Mouse (Mus musculus) G1E-ER4 (cell line): ENCODE results near the gene Nmnat2. TPM values are rescaled to one million over a fixed set of nuclear protein-coding genes. Genes with fewer than 3 reads are reported as not detected.

Experiments used
- GATA1 ChIP-seq: IDR thresholded peaks from one replicate; pipeline ENCODE4 v1.8.0; 2012; ENCODE audit warnings: low read length, inconsistent platforms
- polyA plus RNA-seq: library from polyadenylated mRNA; stranded (reverse); fragments of >175 nt; gene quantifications from 2 replicates; pipeline ENCODE4 v1.2.3, GENCODE M21; 2012

The Nmnat2 gene
- polyA plus RNA-seq, 1 experiment = not detected

- TF ChIP-seq GATA1 = no peak
These were observed 135.3 kb downstream of the Nmnat2 start for GRCm38 (mm10) chr1:153090081-153090480.

- no peak for TF ChIP-seq GATA1
These were observed 136.0 kb downstream of the Nmnat2 start for GRCm38 (mm10) chr1:153090807-153091206.

GRCm38 (mm10) chr1:153091438-153092236, 136.8 kb downstream of the Nmnat2 start:
- TF ChIP-seq GATA1 = no peak

- TF ChIP-seq GATA1 = no peak
These were observed 137.6 kb downstream of the Nmnat2 start for GRCm38 (mm10) chr1:153092237-153092975.

- no peak for TF ChIP-seq GATA1
These were observed 138.4 kb downstream of the Nmnat2 start for GRCm38 (mm10) chr1:153093172-153093571.

GRCm38 (mm10) chr1:153093581-153093980, 138.8 kb downstream of the Nmnat2 start:
- no peak for TF ChIP-seq GATA1

- no peak for TF ChIP-seq GATA1
These were observed 139.7 kb downstream of the Nmnat2 start for GRCm38 (mm10) chr1:153094226-153095076.

GRCm38 (mm10) chr1:153095328-153095727, 140.5 kb downstream of the Nmnat2 start:
- TF ChIP-seq GATA1 = no peak

- no peak for TF ChIP-seq GATA1
These were observed 141.3 kb downstream of the Nmnat2 start for GRCm38 (mm10) chr1:153095826-153096727.

- TF ChIP-seq GATA1 = no peak
These were observed 142.4 kb downstream of the Nmnat2 start for GRCm38 (mm10) chr1:153097017-153097675.

- no peak for TF ChIP-seq GATA1
These were observed 143.8 kb downstream of the Nmnat2 start for GRCm38 (mm10) chr1:153098586-153098985.

GRCm38 (mm10) chr1:153100912-153101311, 146.1 kb downstream of the Nmnat2 start:
- no peak for TF ChIP-seq GATA1

- no peak for TF ChIP-seq GATA1
These were observed 146.6 kb downstream of the Nmnat2 start for GRCm38 (mm10) chr1:153101327-153101880.

GRCm38 (mm10) chr1:153102296-153103185, 147.7 kb downstream of the Nmnat2 start:
- no peak for TF ChIP-seq GATA1
